Mouse (Mus musculus) kidney, adult 2 months (tissue): ENCODE measurements around the gene Hoxd10.

Source experiments
- CTCF ChIP-seq: fragments of 200-500 bp; conservative IDR thresholded peaks from 2 replicates; pipeline ENCODE4 v1.5.1; 2011; ENCODE audit warnings: low read depth, mild to moderate bottlenecking, control low read depth, low read length, moderate library complexity, mixed read lengths; ENCODE audit not compliant: insufficient read depth, insufficient read length
- POLR2A ChIP-seq: fragments of 200-500 bp; IDR thresholded peaks from one replicate; pipeline ENCODE4 v1.6.1; 2011; ENCODE audit warnings: low read depth, low read length, control low read depth

DNA sequence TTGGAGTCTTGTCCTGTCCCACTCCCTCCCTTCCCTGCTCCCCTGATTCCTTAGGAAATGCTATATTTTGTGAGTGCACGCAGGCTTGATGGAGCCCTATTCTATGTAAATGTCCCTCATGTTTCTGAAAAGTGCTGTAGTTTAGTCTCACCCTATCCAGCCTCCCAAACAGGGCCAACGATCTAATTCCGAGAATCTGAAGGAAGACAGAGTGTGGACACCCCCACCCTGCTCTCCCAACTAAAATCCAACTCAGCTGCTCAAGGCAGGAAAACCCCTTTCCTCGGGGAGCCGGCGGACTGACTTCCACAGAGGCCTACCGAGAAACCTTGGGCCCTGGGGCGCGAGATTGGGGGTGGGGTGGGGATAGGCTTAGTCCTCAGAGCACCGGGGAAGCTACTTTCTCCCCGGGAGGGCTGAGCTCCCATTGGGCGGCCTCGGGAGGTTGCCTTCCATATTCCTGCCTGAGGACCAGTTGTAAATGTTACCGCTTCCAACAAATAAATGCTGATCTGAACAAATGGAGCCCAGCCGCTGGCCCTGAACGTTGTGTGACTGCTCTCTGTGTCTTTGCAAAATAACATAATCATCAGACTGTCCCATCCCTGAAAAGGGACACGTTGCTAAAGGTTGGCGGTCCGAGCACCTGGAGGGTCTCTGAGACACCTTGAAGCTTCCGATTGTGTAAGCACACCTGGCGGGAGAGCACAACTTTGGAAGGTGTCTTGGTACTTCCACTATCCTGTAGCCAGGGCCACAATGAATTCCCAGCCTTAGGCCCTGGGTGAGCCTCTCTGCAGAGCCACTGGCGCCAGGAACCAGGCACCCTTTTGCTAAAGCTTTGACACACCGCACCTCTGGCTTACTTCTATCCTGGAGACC is 8.2 kb downstream of the Hoxd10 start:
- no peak for TF ChIP-seq POLR2A
- TF ChIP-seq CTCF: no peak
